Mouse (Mus musculus) urinary bladder, postnatal 25 days (tissue): Measurements from ENCODE around the gene Il27.
"Not testable (repeated sequence)": the region's sequence is repeated elsewhere in the genome, so short reads cannot be mapped to it uniquely, and the experiment has no call there.

Experiments used
- DNase-seq: peaks from one replicate; pipeline ENCODE4 v3.0.0; 2022; ENCODE audit warnings: low spot score

The Il27 gene

DNA sequence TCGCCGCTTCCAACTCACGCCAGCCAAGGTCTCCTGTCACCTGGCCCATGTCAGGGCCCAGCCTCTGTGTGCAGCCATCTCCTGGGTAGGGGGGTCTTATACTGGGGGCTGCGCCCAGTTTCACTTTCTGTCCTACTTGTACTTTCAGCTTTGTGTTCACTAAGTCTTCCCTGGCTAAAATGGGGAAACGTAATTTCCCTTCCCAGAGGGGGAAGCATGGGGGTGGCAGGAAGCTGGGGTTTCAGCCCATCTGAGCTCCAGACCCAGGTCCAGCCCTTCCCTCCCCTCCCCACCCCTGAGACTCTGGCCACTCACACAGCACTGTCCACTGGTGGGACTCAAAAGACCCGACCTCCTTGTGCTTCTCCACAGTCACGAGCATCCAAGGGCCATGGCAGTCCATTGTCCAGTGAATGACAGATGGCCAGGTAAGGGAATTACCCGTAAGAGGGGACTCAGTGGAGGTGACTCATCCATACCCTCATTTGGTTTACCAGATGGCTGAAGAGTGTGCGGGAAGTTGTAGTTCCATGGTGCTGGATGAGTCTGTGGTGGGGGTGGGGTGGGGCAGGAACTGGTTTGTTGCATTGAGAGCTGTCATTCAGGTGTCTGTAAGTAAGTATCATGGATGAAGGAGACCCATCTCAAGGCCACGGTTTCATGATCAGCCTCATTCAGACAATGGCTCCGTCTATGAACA is at the start of gene Il27:
Gene Il27 (minus strand): TSS at position 80 of the 700 bp plus-strand sequence.
- no peak for DNase-seq

DNA sequence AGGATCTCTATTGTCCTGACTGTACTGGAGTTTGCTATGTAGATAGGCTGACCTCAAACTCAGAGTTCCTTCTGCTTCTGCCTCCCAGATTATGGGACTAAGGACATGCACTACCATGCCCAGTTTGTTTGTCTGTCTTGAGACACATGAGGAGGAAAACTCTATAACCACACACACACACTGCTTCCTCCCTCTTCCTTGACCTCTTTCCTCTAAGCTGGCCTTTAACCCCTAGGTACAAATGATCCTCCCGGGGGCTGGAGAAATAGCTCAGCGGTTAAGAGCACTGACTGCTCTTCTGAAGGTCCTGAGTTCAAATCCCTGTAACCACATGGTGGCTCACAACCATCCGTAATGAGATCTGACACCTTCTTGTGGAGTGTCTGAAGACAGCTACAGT is 49.6 kb upstream of the Il27 start:
- no peak for DNase-seq

DNA sequence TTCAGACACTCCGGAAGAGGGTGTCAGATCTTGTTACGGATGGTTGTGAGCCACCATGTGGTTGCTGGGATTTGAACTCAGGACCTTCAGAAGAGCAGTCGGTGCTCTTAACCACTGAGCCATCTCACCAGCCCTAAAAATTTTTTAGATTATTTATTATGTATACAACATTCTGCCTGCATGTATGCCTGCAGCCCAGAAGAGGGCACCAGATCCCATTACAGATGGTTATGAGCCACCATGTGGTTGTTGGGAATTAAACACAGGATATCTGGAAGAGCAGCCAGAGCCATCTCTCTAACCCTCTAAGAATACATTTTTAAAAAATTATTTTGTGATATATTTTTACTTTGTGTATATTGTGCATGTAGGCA is 48.5 kb upstream of the Il27 start:
- DNase-seq = not testable (repeated sequence)

DNA sequence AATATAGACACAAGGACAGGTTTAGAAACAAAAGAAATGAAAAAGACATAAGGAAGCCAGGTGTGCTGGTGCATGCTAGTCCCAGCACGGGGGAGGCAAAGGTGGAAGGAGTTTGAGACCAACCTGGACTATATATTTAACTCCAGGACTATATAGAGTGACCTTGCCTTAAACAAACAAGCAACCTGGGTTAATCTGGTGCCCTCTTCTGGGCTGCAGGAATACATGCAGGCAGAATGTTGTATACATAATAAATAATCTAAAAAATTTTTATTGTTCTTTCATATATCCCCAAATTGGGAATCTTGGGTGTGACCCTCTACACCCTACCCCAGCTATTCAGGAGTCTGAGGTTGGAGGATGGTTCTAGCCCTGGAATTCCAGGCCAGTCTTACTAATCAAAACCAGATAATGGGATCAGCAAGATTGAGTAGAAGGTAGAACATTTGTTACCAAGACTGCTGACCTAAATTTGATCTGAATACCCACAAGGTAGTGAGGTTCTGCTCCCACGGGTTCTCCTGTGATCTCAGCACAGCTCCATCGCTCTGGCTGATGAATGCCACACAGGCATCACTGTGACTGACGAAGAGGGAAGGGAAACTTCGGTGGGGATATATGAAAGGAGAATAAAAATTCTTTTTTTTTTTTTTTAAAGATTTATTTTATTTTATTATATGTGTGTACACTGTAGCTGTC is 48.0 kb upstream of the Il27 start:
- no peak for DNase-seq

DNA sequence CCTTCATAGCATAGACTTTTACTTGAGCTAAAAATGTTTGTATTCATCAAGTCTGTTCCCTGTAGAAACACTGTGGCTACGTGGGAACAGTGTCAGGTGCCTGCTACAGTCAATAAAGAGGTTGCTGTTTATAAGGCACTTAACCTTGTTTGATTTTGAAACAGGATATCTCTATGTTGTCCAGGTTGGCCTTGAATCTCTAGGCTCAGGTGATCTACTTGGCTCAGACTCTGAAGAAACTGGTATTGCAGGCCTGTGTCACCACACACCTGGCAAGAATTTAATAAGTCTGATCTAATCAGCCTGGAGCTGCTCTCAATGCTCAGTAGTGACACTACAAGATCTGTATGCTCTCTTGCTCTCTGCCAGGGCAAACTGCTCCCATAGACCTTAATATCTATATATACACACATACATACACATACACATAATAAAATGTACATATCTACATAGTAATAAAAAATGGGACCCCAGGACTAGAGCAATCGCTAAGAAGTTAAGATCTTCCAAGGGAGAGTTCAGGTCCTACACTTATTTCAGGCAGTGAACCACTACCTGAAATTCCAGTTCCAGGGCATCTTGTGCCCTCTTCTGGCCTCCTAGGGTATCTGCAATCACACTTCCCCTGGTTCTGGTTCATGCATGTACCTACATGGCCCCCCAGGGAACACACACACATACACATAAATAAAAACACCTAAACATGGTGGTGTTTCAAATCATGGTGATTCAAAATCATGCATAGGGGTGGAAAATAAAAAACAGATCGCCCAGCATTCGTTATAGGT is 42.2 kb upstream of the Il27 start:
- DNase-seq = peak; percentile 33

DNA sequence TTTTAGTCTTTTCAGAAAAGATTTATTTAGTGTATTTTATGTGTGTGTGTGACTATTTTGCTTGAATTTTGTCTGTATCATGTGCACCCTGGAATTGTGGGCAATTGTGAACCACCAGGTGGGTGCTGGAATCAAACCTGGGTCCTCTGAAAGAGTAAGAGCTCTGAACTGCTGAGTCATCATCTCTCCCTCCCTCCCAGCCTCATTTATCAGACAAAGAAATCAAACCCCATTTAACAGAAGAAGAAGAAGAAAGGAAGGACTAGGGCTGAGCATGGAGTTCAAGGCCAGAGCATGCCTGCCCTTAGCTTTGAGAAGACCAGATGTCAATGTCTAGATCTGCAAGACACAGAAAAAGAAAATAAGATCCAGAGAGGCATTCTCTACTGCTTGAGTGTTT is 40.6 kb upstream of the Il27 start:
- no peak for DNase-seq

DNA sequence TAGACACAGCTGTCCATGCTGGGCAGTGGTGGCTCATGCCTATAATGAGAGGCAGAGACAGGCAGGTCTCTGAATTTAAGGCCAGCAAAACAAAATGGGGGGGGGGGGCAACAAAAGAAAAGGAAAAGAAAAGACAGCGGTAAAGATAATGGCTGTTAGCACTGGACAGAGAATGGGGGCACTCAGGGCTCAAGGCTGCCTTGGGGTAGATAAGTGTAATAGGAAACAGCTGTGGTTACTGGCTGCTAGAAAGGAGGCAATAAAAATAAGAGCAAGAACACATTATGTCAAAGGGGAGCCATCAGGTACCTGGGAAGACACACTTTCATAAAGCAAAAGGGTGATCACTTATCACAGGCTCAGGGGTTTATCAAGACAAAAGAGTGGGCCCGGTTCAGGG is 37.7 kb upstream of the Il27 start:
- no peak for DNase-seq

DNA sequence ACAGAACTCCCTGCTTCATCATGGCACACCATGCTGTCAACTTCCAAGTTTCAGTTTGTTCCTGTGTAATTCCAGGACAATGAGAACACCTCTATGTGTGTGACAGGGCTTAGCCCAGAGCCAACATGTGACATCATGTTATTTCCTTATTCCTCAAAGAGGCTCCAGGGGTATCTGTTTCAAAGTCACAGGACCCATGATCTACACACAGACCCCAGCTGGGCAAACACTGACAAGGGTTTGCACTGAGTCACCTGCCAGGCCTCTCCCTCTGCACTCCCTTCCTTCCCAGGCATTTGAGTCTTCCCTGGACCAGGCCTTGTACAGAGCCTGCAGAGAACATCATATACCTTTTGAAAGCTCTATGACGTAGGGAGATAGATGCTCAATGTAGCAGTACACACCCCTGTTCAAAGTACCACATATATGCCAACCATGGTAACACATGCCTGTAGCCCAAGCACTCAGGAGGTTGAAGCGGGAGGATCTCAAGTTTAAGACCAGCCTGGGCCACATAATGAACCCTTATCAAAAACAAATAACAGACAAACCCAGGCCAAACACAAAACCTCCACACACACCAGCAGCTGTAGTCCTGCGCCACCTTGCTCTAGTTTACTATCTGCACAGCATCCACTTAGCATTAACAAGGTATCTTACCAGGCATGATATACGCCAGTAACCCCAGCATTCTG is 36.2 kb upstream of the Il27 start, which contains the start of gene Nupr1:
Gene Nupr1 (minus strand): TSS at position 38 of the 695 bp plus-strand sequence.
- no peak for DNase-seq

DNA sequence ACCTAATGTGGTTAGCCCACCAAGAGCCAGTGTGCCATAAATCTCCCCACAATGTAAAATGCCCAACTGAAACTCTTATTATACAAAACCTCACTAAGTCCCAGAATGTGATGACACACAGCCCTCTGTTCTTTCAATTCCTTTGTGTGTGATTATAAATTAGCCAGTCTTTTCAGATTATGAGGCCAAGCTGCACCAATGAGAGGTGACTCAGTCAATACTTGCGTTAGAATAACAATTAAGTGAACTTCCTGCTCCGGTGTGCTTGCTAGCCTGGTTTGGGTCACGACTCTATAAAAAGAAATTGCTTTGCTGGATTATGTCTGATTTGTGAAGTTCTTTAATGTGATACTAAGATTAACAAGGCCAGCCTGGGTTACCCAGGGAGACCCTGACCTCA is 35.2 kb upstream of the Il27 start:
- DNase-seq = no peak

DNA sequence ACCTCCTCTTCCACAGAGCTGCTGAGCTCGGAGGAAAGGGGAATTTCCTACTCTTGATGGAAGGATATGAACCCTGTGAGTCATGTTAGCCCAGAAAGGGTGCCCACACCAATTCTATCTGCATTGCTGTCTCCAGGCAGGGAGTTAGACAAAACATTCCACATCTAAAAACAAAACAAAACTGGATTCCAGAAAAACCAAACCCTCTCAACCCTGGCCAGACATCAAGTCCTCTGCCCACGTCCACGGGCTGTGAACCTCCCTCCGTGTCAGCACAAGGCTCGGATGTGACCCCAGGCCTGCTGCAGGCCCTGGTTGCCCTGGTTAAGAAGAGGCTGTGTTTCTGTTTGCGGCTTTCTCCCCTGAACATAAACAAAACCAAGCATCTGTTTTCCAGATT is 33.4 kb upstream of the Il27 start:
- no peak for DNase-seq

DNA sequence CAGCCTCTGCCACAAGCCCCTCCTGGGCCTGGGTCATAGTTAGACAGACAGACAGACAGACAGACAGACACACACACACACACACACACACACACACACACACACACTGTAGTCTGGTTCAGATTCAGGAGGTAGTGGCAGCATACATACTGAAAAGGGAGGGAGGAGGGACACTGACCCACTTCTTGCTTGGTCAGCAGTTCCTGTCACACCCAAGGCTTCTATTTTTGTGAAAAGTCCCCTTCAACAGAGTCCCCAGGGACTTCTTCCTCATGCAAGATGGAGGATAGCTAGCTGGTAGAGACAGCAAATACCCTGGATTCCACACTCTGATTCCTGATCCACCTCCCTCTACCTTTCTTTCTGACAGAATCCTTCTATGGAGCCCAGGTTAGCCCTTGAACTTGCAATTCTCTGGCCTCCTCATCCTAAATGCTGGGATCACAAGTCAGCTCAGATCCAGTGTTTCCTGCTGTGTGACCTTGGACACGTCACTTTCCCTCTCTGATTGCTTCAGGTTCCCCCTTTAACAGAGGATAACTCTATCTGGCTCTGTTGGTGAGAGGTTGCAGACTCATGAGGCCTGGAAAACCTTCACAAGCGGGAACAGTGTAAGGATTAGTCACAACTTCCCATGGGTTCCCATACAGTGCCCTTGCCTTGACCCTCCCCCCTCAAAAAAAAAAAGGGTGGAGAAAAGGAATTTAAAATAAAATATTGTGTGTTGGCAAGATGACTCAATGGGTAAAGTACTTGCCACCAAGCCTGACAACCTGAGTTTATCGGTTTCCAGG is 31.3 kb upstream of the Il27 start:
- no peak for DNase-seq

DNA sequence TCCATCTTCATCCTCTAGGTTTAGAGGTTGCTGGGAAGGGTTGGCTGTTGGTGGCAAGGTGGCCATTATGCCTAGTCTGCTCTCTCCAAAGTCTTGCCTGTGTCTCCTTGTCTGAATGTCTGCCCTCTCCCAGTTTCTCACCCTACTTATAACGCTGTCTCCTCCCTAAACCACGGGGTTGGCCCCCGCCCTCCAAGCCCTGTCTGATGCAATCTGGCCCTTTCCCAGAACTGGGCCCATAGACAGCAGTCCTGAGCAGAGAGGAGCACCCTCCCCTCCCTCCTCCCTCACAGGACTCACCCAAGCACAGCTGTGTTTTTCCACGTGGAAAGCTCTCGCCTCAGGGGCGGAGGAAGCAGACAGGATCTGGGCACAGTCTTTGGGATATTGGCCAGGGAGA is 30.6 kb upstream of the Il27 start:
- peak; percentile 68 for DNase-seq

DNA sequence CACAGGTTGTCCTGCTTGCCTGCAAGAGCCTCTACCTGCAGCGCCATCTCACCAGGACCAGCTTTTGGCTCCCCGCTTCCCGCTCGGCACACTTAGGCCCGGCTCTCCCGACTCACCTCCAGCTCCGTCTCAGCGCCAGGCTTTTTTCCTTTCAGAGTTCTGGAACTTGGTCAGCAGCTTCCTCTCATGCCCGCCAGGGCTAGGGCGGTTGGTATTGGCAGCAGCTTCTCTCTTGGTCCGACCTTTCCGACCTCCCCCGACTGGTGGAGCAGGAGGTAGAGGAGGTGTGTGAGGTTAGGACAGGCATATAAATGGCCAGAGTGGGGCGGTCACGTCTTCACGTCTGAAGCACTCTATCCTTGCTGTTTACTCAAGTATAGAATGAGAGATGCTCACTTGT is 30.0 kb upstream of the Il27 start:
- DNase-seq = no peak

DNA sequence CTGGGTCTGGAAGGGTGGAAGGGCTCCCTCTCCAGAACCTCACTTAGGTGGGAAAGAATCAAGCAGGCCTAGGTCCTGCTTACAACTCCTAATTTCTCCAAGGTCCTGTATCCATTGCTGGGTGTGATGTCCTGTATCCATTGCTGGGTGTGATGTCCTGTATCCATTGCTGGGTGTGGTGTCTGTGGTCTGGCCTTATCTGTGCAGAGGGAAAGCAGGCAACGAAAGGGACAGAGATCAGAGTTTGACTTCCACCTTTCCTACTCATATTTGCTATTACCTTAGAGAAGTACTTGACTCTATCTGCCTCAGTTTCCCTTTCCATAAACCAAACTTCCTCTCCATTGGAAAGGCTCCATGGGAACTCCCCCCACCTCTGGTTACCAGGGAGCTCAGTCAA is 28.6 kb upstream of the Il27 start:
- no peak for DNase-seq

DNA sequence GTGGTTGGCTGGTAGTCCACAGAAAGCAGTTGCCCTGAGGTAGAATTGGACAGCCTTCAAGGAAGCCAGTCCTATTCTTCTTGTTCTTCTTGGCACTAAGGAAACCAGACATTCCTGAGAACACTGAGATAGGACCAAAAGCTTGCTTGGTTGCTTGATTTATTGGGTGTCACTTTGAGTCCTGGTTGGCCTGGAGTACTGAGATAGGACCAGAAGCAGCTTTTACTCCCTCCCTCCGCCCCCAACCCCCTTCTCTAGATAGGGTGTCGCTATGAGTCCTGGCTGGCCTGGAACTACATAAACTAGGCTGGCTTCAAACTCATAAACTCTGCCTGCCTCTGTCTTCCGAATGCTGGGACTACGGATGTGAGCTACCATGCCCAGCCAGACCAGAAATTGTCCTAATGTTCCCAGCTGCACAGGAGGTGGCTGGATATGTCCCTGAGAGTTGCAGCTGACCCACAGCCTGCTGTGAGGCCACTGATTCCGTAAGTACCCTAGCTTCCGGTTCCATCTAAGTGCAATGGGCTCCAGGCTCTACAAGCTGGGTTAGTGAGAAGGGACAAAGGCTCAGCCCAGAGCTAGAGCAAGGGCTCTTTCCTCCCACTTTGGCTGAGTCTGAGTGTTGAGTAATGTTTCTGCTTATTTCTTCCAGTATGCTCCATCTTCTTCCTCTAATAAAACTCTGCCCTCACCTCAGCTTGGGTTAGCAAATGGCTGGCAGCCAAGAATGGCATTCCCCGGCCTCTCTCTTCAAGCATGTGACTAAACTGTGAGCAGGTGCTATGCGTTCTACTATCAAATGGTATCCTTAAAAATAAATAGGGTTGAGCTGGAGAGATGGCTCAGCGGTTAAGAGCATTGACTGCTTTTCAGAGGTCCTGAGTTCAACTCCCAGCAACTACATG is 27.0 kb upstream of the Il27 start:
- DNase-seq = no peak

DNA sequence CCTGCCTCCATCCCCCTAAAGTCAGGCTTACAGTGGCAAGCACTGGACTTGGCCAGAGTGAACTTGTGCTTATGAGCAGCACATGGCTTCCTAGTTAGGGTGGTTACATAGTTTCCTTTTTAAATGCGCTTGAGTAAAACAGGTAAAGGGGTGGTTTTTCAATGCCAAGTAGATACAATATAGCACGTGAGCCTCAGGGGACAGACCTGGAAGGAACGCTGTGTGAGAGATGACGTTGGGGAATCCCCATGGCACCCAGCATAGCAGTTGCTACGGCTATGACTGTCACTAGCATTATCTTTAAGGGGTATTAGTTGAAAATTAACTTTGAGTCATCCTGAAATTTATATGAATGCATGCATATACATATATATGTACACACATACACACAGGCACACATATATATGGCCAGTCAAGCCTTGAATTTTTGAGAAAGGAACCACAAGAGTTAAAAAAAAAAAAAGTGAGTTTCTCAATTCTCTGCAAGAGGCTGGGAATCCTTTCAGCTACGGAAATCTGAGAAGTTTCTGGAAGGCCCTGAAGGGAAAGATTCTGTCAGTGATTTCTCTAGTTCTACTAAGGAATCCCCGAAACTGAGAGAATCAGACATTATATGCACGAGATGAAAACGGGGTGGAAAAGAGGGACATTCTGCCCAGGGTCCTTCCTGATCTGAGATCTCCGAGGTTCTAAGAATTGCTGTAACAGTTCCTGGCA is 25.0 kb upstream of the Il27 start:
- no peak for DNase-seq

DNA sequence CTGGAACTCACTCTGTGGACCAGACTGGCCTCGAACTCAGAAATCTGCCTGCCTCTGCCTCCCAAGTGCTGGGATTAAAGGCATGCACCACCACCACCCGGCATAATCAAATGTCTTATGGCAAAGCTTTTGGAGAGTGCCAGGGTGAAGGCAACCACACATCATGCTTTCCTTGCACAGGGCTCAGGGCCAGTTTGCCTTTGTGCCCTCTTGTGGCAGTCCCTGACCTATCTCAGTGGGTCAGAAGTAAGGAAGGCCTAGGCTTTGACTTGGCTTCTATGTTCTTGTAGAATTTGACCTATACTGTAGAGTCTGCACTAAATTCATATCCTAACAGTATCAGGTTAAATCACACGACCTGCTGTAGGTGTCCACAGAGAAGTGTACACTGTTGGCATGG is 22.0 kb upstream of the Il27 start:
- no peak for DNase-seq

DNA sequence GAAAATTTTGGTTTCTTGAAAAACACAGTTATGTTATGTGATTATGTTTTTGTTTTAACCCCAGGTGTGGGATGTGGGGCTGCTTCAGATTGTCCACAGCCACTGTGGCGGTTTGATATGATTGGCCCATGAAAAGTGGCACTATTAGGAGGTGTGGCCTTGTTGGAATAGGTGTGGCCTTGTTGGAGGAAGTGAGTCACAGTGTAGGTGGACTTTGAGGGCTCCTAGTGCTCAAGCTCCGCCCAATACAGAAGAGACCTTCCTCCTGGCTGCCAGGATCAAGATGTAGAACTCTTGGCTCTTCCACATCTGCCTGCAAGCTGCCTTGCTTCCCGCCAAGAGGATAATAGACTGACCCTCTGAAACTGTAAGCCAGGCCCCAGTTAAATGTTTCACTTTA is 18.0 kb upstream of the Il27 start:
- DNase-seq = no peak

DNA sequence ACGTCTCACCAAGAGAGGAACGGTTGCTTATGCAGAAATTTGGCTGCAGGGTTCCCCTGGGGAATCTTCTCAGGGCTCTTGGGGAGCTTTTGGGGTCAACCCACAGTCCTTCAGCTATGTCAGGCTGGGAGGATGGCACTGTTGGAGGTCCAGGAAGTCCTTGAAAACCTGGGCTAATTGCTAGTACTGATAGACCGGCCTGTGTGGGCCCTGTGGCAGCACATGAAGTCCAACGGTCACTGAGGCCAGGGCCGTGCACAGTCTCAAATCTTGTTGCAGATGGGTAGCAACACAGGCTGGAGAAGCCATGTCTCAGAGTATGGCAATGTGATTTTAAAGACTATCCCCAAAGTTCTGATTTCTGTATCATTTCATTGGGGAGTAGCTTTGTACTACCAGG is 13.1 kb upstream of the Il27 start:
- DNase-seq = no peak

DNA sequence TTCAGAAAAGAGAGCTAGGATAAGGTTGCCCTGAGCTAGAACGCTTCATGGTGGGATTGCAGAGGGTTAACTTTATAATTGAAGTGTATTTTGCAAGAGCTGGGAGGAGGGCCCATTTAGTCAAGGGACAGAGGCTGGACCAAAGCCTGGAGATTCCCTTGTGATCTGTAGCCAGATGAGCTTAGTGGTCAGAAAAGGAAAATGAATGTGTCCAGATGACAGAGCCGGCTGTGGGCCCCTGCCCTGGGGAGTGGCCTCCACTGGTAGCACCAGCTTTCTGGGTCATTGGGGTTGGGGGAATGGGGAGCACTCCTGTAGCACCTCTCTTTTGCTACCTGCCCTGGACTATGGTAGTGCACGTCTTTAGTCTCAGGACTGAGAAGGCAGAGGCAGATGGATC is 12.3 kb upstream of the Il27 start:
- DNase-seq = peak; percentile 50
